ENCODE assay signal across 12 mouse cellular contexts in genomic region chr10:115387891-115388290, GRCm38 (mm10). TPM values are rescaled to one million over a fixed set of nuclear protein-coding genes. Genes with fewer than 3 reads are reported as not detected.
DNase-seq lines count a peak whose midpoint lies in the region; ATAC-seq and TF ChIP-seq lines count a peak whose summit lies in the region.
"Had no signal": no experiment of that assay in that cellular context is flagged by ENCODE, and none has a peak within 500 bp of the region (broad histone marks: within the 10 kb centered on the region; RNA-seq: fewer than 3 reads in every experiment).

No protein-coding gene starts in this region.

- H3K9ac ChIP-seq in forebrain, embryonic 13.5 days, result 0 out of 2 replicates have a peak overlapping the region, but pooled peaks have one; percentile 31
- H3K9ac ChIP-seq in liver, adult 2 months (ENCODE audit: low read depth, low read length), result no peak overlapping the region
- H3K9ac ChIP-seq in liver, postnatal 0 days (replicated peaks), result no peak overlapping the region
- H3K9ac ChIP-seq in forebrain, embryonic 14.5 days (ENCODE audit: low read length), result peak overlapping the region; percentile 29; the same call in 1 of the 2 replicates
- H3K9ac ChIP-seq in midbrain, embryonic 15.5 days, result no peak overlapping the region

- H3K79me2 ChIP-seq in liver, adult 2 months (ENCODE audit: control insufficient read depth, insufficient read depth, low read length), result peaks cover 12% of the 10 kb centered on the region; the same call in 1 of the 2 replicates

- no peak for ATAC-seq in forebrain, embryonic 13.5 days
- no peak for ATAC-seq in liver, postnatal 0 days
- no peak for ATAC-seq in forebrain, embryonic 14.5 days
- ATAC-seq in midbrain, embryonic 15.5 days (replicated peaks), result no peak

- TF ChIP-seq POLR2A in liver, adult 2 months (IDR thresholded peaks at IDR 0.05; ENCODE audit: extremely low read depth, insufficient read depth, low read length), result no peak

- no peaks in the 10 kb centered on the region for H3K9me3 ChIP-seq in forebrain, embryonic 13.5 days (replicated peaks)
- no peaks in the 10 kb centered on the region for H3K9me3 ChIP-seq in forebrain, embryonic 10.5 days
- no peaks in the 10 kb centered on the region for H3K9me3 ChIP-seq in liver, postnatal 0 days (ENCODE audit: low read length)
- H3K9me3 ChIP-seq in forebrain, embryonic 14.5 days (replicated peaks; ENCODE audit: control insufficient read depth, low read length), result no peaks in the 10 kb centered on the region
- H3K9me3 ChIP-seq in midbrain, embryonic 15.5 days, result no peaks in the 10 kb centered on the region

- no peak for TF ChIP-seq CTCF in liver, adult 2 months (IDR thresholded peaks at IDR 0.05; ENCODE audit: low read depth, low read length)
- no peak for TF ChIP-seq CTCF in liver, postnatal 0 days (IDR thresholded peaks at IDR 0.05; ENCODE audit: low read depth)

- DNase-seq in forebrain, embryonic 10.5 days (ENCODE audit: extremely low spot score, low spot score), result no peak
- DNase-seq in liver, adult 2 months (ENCODE audit: extremely low read depth, low read depth, low spot score), result peak; percentile 55
- DNase-seq in liver, postnatal 0 days, result no peak
- no peak for DNase-seq in forebrain, embryonic 14.5 days (ENCODE audit: low spot score)
- no peak for DNase-seq in cerebellum, adult 9-10 months
- DNase-seq in spleen, postnatal 4 days (ENCODE audit: low spot score in 2 of 2), result no peak
- DNase-seq: gastrocnemius, postnatal 25 days; kidney, adult 11 months; layer of hippocampus, postnatal 36 days; right cerebral cortex, adult 18-20 months had no signal

- H3K4me3 ChIP-seq in forebrain, embryonic 13.5 days, result no peak overlapping the region
- H3K4me3 ChIP-seq in forebrain, embryonic 10.5 days, result no peak overlapping the region
- no peak overlapping the region for H3K4me3 ChIP-seq in liver, adult 2 months (ENCODE audit: insufficient read depth, low read depth, low read length)
- no peak overlapping the region for H3K4me3 ChIP-seq in liver, postnatal 0 days (ENCODE audit: low read depth, low read length)
- no peak overlapping the region for H3K4me3 ChIP-seq in forebrain, embryonic 14.5 days (ENCODE audit: low read depth, low read length)
- no peak overlapping the region for H3K4me3 ChIP-seq in midbrain, embryonic 15.5 days

- no peak for TF ChIP-seq EP300 in liver, postnatal 0 days (IDR thresholded peaks at IDR 0.05; ENCODE audit: low read depth)

- 87% methylated on average over 3 of the region's 3 CpGs for WGBS in forebrain, embryonic 13.5 days
- WGBS in forebrain, embryonic 10.5 days, result 94% methylated on average over 3 of the region's 3 CpGs
- 30% methylated on average over 3 of the region's 3 CpGs for WGBS in liver, adult 2 months
- WGBS in liver, postnatal 0 days (ENCODE audit: insufficient replicate concordance), result 93% methylated on average over 3 of the region's 3 CpGs
- WGBS in forebrain, embryonic 14.5 days, result 86% methylated on average over 3 of the region's 3 CpGs
- 80% methylated on average over 3 of the region's 3 CpGs for WGBS in midbrain, embryonic 15.5 days

- peak overlapping the region; percentile 39 for H3K4me2 ChIP-seq in forebrain, embryonic 13.5 days
- no peak overlapping the region for H3K4me2 ChIP-seq in liver, postnatal 0 days (ENCODE audit: low read depth, low read length)
- H3K4me2 ChIP-seq in forebrain, embryonic 14.5 days (ENCODE audit: low read length), result peak overlapping the region; percentile 29; the same call in 1 of the 2 replicates
- H3K4me2 ChIP-seq in midbrain, embryonic 15.5 days, result peak overlapping the region; percentile 21; the same call in 1 of the 2 replicates

- H3K27me3 ChIP-seq in forebrain, embryonic 13.5 days, result no peaks in the 10 kb centered on the region
- no peaks in the 10 kb centered on the region for H3K27me3 ChIP-seq in forebrain, embryonic 10.5 days (ENCODE audit: poor library complexity, severe bottlenecking)
- no peaks in the 10 kb centered on the region for H3K27me3 ChIP-seq in liver, adult 2 months (ENCODE audit: control insufficient read depth, insufficient read depth, low read length)
- H3K27me3 ChIP-seq in liver, postnatal 0 days (ENCODE audit: insufficient read depth, low read length), result no peaks in the 10 kb centered on the region
- H3K27me3 ChIP-seq in forebrain, embryonic 14.5 days (replicated peaks; ENCODE audit: control insufficient read depth, insufficient read depth, low read length), result no peaks in the 10 kb centered on the region
- H3K27me3 ChIP-seq in midbrain, embryonic 15.5 days (replicated peaks), result no peaks in the 10 kb centered on the region

- peaks cover 21% of the 10 kb centered on the region for H3K36me3 ChIP-seq in forebrain, embryonic 13.5 days (ENCODE audit: poor library complexity, severe bottlenecking)
- H3K36me3 ChIP-seq in forebrain, embryonic 10.5 days (replicated peaks), result peaks cover 37% of the 10 kb centered on the region
- H3K36me3 ChIP-seq in liver, adult 2 months (ENCODE audit: control insufficient read depth, insufficient read depth, low read length), result peaks cover 23% of the 10 kb centered on the region
- H3K36me3 ChIP-seq in liver, postnatal 0 days (replicated peaks; ENCODE audit: insufficient read depth, low read length), result peaks cover 15% of the 10 kb centered on the region
- H3K36me3 ChIP-seq in forebrain, embryonic 14.5 days (ENCODE audit: control insufficient read depth, insufficient read depth, low read length), result peaks cover 18% of the 10 kb centered on the region
- peaks cover 4% of the 10 kb centered on the region; the same call in 1 of the 2 replicates for H3K36me3 ChIP-seq in midbrain, embryonic 15.5 days (replicated peaks)

- H3K27ac ChIP-seq in forebrain, embryonic 13.5 days, result no peak overlapping the region
- H3K27ac ChIP-seq in forebrain, embryonic 10.5 days, result no peak overlapping the region
- H3K27ac ChIP-seq in liver, adult 2 months (replicated peaks; ENCODE audit: insufficient read depth, low read depth, low read length), result no peak overlapping the region
- H3K27ac ChIP-seq in liver, postnatal 0 days (ENCODE audit: low read depth), result no peak overlapping the region
- no peak overlapping the region for H3K27ac ChIP-seq in forebrain, embryonic 14.5 days (ENCODE audit: low read depth, low read length)
- H3K27ac ChIP-seq in midbrain, embryonic 15.5 days, result no peak overlapping the region

- H3K4me1 ChIP-seq in forebrain, embryonic 13.5 days, result peaks cover 36% of the 10 kb centered on the region
- peaks cover 31% of the 10 kb centered on the region for H3K4me1 ChIP-seq in forebrain, embryonic 10.5 days
- H3K4me1 ChIP-seq in liver, adult 2 months (ENCODE audit: control insufficient read depth, insufficient read depth, low read length), result peaks cover 8% of the 10 kb centered on the region
- peaks cover 18% of the 10 kb centered on the region for H3K4me1 ChIP-seq in liver, postnatal 0 days (ENCODE audit: insufficient read depth)
- peaks cover 25% of the 10 kb centered on the region for H3K4me1 ChIP-seq in forebrain, embryonic 14.5 days (ENCODE audit: control insufficient read depth, insufficient read depth, low read length)
- peaks cover 41% of the 10 kb centered on the region for H3K4me1 ChIP-seq in midbrain, embryonic 15.5 days

RNA-seq across cellular contexts. Expression of gene Zfc3h1, which starts 3.1 kb away (rescaled TPM):
- 17.7 and 20.0 TPM in 2 replicates for polyA plus RNA-seq in forebrain, embryonic 13.5 days (2015; fragmentation: Nextera tagmentation; extraction: Ambion mirVana)
- 14.7 and 18.0 TPM in 2 replicates for polyA plus RNA-seq in forebrain, embryonic 10.5 days (2016; fragmentation: Nextera tagmentation; extraction: Ambion mirVana)
- total RNA-seq in liver, adult 2 months (2014; rRNA removed), result 28.3 and 31.6 TPM in 2 replicates
- polyA plus RNA-seq in liver, adult 2 months (2012; rRNA removed), result 6.0 and 7.9 TPM in 2 replicates
- polyA plus RNA-seq in liver, postnatal 0 days (2015; fragmentation: Nextera tagmentation; extraction: Ambion mirVana), result 4.9 and 5.0 TPM in 2 replicates
- 16.8 and 18.6 TPM in 2 replicates for polyA plus RNA-seq in forebrain, embryonic 14.5 days (2014; fragmentation: Nextera tagmentation; extraction: Ambion mirVana)
- 18.6 and 20.0 TPM in 2 replicates for polyA plus RNA-seq in midbrain, embryonic 15.5 days (2015; fragmentation: Nextera tagmentation; extraction: Ambion mirVana)

RNA-seq across cellular contexts. Expression of gene Thap2, which starts 3.6 kb away (rescaled TPM):
- polyA plus RNA-seq in forebrain, embryonic 13.5 days (2015; fragmentation: Nextera tagmentation; extraction: Ambion mirVana), result 35.6 and 37.1 TPM in 2 replicates
- 19.1 and 22.3 TPM in 2 replicates for polyA plus RNA-seq in forebrain, embryonic 10.5 days (2016; fragmentation: Nextera tagmentation; extraction: Ambion mirVana)
- total RNA-seq in liver, adult 2 months (2014; rRNA removed), result 6.6 and 8.7 TPM in 2 replicates
- polyA plus RNA-seq in liver, adult 2 months (2012; rRNA removed), result 2.5 and 3.8 TPM in 2 replicates
- 5.0 and 5.5 TPM in 2 replicates for polyA plus RNA-seq in liver, postnatal 0 days (2015; fragmentation: Nextera tagmentation; extraction: Ambion mirVana)
- polyA plus RNA-seq in forebrain, embryonic 14.5 days (2014; fragmentation: Nextera tagmentation; extraction: Ambion mirVana), result 17.9 and 23.5 TPM in 2 replicates
- polyA plus RNA-seq in midbrain, embryonic 15.5 days (2015; fragmentation: Nextera tagmentation; extraction: Ambion mirVana), result 26.2 and 27.1 TPM in 2 replicates

RNA-seq across cellular contexts. Expression of gene Tmem19, which starts 25.6 kb away (rescaled TPM):
- 34.1 and 35.0 TPM in 2 replicates for polyA plus RNA-seq in forebrain, embryonic 13.5 days (2015; fragmentation: Nextera tagmentation; extraction: Ambion mirVana)
- polyA plus RNA-seq in forebrain, embryonic 10.5 days (2016; fragmentation: Nextera tagmentation; extraction: Ambion mirVana), result 27.3 and 30.1 TPM in 2 replicates
- 30.8 and 36.7 TPM in 2 replicates for total RNA-seq in liver, adult 2 months (2014; rRNA removed)
- 41.8 and 47.4 TPM in 2 replicates for polyA plus RNA-seq in liver, adult 2 months (2012; rRNA removed)
- 16.3 and 19.3 TPM in 2 replicates for polyA plus RNA-seq in liver, postnatal 0 days (2015; fragmentation: Nextera tagmentation; extraction: Ambion mirVana)
- 43.6 and 44.9 TPM in 2 replicates for polyA plus RNA-seq in forebrain, embryonic 14.5 days (2014; fragmentation: Nextera tagmentation; extraction: Ambion mirVana)
- polyA plus RNA-seq in midbrain, embryonic 15.5 days (2015; fragmentation: Nextera tagmentation; extraction: Ambion mirVana), result 32.2 and 38.5 TPM in 2 replicates

Comparison
In these comparisons a context has a peak if more than half of its experiments do, and no peak if none do; other contexts are left out.
1. H3K9ac ChIP-seq: peak in forebrain, embryonic 13.5 days (single experiment) and forebrain, embryonic 14.5 days (single experiment); none in liver, adult 2 months (single experiment), liver, postnatal 0 days (single experiment) and midbrain, embryonic 15.5 days (single experiment).